Mouse (Mus musculus) cerebellum, postnatal 36 days (tissue): ENCODE data around the gene Fxyd1.
A peak's percentile ranks its signal among the peaks of the same experiment; 100 is the strongest.

Experiments used
- DNase-seq, 2 experiments: peaks; one replicate each; pipeline ENCODE4 v3.0.0; 2021 to 2022; ENCODE audit warnings: mixed read lengths in 2 of 2

The Fxyd1 gene

DNA sequence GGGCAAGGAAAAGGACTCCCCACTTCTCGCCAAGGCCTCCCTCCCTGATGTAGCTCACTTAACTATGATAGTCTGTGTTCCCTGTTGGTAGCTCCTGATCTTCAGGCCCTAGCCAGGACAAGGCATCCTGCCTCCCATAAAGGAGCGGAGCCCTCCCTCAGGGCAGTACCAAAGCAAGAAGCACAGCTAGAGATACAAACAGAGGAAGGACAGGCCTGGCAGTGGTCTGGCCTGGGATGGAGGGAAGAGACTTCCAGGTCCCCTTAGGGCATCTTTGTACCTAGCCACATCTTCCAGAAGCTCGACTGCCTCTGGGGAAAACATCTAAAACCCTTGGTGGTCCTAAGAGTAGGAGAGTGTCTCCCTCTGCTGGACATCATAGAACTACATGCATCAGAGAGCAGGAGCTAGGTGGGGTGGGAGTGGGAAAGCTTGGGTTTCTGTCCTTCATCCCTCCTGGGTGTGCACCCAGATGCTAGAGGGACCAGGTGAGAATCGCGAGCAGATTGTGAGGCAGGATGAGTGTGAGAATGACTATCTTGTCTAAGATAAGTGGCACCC lies 21.0 kb upstream of the Fxyd1 start:
- peak in 1 of 2 experiments; percentile 55 for DNase-seq

GRCm38 (mm10) chr7:31077470-31077869 lies 20.5 kb upstream of the Fxyd1 start:
- DNase-seq = no peak

DNA sequence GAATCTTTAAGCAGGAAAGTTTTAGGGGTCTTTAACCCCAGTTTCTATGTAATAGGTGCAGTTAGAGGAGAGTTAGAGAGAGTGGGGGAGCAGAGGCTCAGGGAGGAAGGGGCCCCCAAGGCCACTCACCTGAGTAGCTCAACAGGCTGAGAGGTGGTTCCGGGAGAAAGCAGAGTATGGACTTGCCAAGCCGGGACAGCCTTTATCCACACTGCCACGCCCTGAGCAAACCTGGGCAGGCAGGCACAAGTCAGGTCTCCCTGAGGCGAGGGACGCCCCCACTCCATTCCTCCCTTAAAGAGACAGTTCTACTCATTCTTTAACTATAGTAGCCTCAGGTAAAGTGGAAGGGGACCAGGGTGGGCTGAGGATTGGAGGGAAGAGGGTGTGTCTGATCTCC lies 19.5 kb upstream of the Fxyd1 start, which contains the start of gene Fxyd3:
Gene Fxyd3, minus strand, starts transcription at position 213 of the 400 bp plus-strand sequence.
- no peak for DNase-seq

DNA sequence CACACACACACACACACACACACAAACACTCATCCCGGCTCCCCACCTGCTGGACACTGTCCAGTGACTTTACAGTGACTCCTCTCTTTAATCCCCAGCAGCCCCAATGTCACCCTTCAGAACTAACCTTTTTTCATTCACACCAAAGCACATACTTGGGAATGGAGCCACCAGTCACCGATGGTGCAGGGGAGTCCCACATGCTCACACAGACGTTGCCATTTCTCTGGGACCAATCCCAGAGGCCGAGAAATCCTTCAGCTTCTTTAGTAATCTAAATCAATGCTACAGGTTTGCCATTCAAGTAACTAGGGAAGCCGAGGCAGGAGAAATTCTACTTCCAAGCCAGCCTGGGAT lies 17.7 kb upstream of the Fxyd1 start:
- peak in 1 of 2 experiments; percentile 29 for DNase-seq

DNA sequence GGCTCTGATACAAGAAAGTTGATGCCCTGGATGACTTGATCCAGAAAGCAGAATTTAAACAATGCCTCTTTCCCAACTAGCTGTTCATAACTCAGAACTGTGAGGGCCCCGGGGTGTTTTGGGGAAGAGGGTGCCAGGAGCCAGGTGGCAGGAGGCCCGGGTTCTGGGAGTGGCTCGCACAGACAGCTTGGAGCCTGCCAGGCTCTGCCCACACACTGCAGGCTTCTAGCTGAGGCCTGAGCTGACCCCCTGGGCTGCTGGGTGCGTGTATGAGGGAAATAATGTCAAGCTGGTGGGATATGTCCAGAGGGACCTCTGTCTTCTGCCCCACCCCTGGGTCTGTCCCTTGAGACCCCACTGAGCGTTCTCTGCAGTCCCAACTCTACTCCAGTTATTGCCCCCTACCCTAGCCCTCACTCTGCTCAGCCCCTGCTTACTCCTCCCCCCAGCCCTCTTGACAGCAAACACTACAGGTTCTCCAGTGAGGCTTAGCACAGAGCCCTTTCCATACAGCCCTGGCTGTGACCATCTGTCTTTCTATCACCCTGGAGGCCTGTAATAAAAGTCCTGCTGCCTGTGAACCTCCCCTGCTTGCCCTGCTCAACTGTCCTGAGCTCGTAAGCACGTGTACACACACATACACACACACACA lies 17.2 kb upstream of the Fxyd1 start:
- DNase-seq = no peak

DNA sequence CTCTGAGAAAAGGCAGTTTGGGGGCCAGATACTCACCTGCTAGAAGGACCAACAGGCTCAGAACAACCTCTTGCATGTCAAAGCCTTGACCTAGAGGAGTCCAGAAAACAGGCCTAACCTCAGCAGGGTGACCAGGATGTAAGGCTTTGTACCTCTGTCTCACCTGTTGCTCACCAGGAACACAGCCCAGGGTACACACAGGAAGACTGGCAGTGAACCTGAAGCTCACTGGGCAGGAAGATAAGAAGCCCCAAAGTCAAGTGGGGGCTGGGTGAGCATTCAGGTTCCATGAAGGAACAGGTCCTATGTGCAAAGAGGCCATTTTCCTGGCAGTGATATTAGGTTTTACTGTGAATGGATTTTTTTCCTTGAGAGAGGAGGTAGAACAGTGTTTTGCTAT lies 16.5 kb upstream of the Fxyd1 start:
- no peak for DNase-seq

GRCm38 (mm10) chr7:31072326-31072725 lies 15.3 kb upstream of the Fxyd1 start:
- DNase-seq = peak; percentile 44 to 46

DNA sequence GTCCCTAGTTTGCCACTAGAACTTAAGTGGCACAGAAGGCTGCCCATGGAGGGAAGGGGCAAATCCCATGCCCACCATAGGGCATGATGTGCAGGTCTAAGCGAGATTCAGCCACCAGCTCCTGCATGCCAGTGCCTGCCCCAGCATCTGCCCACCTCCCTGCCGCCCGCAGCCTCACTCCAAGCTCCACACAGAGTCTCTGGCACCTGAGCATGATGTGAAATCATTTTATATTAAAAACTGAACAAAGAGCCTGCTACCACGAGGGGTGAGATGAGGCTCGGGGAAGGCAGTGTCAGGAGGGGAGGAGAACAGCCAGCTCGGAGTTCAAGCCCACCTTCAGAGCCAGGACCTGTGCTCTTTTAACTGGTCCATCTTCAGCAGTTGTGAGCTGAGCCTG lies 13.3 kb upstream of the Fxyd1 start:
- peak; percentile 37 to 47 for DNase-seq

GRCm38 (mm10) chr7:31069491-31069890 lies 12.5 kb upstream of the Fxyd1 start:
- peak; percentile 49 to 54 for DNase-seq

GRCm38 (mm10) chr7:31067836-31068235 lies 10.8 kb upstream of the Fxyd1 start:
- DNase-seq = no peak

DNA sequence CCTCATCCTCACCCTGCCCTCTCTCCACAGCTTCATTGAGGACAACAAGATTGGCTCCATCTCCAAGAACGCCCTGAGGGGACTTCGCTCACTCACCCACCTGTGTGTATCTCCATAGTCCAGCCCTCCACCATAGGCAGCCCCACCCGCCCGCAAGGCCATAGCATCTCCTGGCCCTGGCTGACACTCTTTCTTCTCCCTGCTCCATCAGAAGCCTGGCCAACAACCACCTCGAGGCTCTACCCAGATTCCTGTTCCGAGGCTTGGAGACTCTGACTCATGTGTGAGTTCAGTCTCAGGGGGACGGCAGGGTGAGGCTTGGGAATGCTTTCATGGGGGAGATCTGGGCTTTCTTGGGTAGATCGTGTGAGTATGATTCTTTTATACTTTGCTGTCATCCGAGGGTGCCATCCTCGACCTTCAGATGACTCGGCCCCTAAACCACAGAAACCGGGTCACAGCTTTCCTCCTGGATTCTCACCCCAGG lies 6.1 kb upstream of the Fxyd1 start:
- DNase-seq = no peak

DNA sequence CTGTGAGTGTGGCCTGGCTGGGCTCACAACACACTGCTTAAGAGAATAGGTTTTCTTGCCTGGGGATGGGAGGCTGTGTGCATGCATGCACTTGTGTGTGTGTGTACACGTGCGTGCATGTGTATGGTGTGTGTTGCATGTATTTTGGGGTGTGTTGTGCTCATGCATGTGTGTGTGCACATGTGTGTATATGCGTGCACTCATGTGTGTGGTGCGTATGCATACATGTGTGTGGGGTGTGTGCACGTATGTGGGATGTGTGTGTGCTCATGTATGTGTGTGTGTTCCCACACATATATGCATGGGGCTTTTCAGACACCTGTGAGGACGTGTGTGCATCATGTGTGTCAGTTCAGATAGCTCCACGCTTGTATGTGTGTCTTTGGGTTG lies 3.6 kb upstream of the Fxyd1 start:
- no peak for DNase-seq

GRCm38 (mm10) chr7:31059919-31060620 lies 3.1 kb upstream of the Fxyd1 start:
- DNase-seq = no peak

DNA sequence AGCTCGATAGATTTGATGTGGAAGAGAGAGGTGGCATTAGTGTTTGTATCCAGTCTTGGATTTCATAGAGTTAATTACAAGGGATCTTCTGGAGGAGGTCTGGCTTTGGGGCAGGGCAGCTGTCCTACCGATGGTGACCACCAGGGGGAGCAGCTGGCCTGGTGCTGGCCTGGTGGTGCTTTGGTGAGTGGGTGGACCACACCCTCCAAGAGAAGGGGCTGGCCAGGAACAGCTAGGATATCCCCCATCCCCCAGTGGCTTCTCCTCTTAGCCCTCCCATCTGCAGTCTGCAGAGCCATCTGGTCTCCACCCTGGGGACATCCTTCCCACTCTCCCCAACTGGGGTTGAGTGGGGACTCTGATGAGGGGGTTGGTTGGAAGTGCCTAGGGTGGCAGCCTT lies 2.1 kb upstream of the Fxyd1 start, which contains the start of gene Lgi4:
Gene Lgi4, plus strand, starts transcription at position 235 of the 400 bp plus-strand sequence.
- peak; percentile 85 to 87 for DNase-seq

- peak in 1 of 2 experiments; percentile 4 for DNase-seq
Observed at GRCm38 (mm10) chr7:31058211-31058610, 1.2 kb upstream of the Fxyd1 start.

DNA sequence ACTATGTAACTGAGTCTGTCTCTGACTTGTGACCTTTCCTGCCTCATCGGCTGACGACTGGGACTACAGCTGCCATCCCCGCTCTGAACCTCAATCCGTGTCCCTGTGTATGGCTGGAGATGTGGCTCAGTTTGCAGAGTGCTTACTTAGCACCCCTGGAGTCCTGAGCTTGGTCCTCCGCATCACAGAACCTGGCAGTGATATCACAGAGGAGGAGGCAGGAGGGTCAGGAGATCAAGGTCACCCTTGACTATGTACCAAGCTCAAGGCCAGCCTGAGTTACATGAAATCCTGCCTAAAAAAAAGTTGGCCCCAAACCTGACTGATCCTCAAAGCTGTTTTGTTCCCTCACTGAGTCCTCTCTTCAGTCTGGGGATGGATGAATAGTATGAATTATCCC lies 731 bp upstream of the Fxyd1 start:
- DNase-seq = no peak

DNA sequence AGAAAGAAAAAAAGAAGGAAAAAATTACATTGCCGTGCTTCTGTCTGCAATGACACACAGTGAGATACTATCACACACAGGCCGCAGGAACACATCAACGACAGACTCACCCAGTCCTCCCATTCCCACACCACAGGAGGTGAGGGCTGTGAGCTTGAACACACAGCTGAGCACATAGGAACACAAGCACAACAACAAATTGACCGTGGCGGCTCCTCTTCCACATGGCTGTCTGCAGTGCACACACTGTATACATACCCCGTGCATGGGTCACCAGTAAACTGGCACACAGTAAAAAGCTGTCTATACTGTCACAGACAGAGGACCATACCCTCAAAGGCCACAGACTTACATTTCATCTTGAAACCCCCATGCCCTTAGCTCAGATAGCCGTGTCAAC lies 551 bp downstream of the Fxyd1 start:
- DNase-seq = no peak

DNA sequence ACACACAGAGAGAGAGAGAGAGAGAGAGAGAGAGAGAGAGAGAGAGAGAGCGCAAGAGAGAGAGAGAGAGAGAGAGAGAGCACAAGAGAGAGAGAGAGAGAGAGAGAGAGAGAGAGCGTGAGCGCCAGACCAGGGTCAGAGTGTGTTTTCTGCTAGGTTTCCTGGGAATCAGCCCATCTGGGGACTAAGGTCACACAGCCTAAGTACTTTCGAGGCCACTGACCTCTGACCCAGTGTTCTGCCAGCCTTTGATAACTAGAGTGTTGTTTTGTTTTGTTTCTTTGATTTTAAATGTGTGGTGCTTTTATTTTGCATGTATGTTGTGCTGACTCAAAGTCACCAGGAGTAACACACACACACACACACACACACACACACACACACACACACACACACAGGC lies 1.1 kb downstream of the Fxyd1 start:
- no peak for DNase-seq

DNA sequence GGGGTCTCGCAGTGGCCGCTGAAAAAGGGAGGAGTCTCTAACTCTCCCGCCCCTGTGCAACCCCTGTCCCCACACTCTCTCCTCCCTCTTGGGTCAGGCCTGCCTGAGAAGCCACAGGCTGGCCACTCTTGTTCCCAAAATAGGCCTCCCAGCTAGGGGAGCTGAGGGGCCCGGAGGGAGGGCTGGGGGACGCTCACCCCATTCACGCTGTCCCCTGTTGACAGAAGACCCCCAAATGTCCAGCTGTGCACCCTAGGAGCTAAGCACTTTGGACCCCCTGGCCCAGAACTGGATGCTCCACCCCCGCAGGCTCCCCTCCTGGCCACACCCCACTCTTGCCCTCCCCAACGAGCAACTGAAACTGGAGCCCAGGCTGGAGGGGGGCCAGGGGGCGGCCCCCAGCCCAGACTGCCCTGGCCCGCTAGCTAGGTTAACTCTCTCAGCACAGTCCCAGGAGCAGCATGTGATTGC lies 1.6 kb downstream of the Fxyd1 start:
- peak in 1 of 2 experiments; percentile 41 for DNase-seq

GRCm38 (mm10) chr7:31054661-31055320 lies 2.2 kb downstream of the Fxyd1 start:
- DNase-seq = no peak

- peak; percentile 43 to 48 for DNase-seq
Observed at GRCm38 (mm10) chr7:31053882-31054447, 3.0 kb downstream of the Fxyd1 start.

- DNase-seq = peak; percentile 82 to 91
Observed at GRCm38 (mm10) chr7:31052636-31053434, 4.2 kb downstream of the Fxyd1 start.
